Mouse (Mus musculus) spleen, adult 18-20 months (tissue): ENCODE measurements around the gene Gm44965.

Experiments used
- DNase-seq, 2 experiments: peaks; one replicate each; pipeline ENCODE4 v3.0.0; 2022; ENCODE audit warnings: mixed read lengths in 2 of 2

Gm44965 gene

DNA sequence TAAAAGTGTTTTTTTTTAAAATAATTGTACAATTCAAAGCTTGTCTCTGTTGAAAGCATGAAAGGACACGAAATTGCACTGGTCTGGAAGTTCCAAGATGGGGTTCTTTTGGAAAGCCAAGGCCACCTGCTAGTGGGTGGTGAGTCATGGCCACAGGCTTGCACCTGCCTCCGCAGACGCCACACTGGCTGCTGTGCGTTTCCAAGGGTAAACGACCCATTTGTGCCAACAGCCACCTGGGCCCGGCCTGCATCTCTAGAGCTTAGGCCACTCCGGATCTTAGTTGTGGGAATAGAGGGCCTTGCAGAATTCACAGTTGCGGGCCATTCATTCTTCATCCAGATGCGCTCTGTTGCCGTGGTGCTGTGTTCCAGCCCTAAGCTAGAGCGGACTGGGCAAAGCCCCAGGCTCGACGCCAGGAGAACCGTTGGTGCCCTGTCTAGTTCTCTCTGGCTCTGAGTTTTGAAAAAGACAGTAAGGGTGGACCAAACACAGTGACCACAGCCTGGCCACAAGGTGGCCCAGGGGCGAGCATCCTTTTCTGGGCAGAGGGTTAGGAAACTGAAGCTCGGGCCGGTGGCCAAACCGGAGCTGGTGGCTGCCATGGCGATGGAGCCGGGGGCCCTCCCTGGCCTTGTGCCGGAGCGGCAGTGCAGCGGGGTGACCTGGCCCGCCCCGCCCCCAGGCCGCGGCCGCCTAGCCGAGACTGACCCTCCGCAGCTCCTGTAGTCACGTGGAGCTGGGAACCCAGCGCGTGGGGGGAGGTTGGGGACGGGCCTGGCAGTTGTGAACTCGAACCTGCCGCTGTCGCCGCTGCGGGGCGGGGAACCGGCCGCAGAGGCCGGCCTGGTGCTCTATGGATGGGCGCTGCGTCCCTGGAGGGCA is at the start of gene Gm44965, which contains the start of gene Repin1:
Gene Gm44965 (plus strand): TSS at position 784 of the 885 bp plus-strand sequence.
Gene Repin1 (plus strand): TSS at position 726 of the 885 bp plus-strand sequence.
- peak; percentile 67 to 73 for DNase-seq

DNA sequence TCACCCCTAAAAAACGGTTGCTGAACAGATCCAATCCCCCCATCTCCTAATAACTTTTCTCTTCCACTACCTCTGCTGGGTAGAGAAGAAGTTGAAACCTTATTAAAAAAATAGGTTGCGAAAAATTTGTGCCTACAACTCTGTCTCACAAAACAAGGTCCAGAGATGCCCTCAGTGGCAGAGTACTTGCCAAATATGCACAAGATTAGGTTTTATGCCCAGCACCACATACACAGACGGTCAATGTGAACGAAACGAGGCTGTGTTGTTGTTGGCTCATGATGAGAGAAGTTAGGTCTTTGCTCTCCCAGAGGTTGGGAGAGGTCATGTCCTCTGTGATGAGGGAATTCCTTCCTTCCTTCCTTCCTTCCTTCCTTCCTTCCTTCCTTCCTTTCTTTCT is 48.5 kb upstream of the Gm44965 start:
- DNase-seq: no peak

DNA sequence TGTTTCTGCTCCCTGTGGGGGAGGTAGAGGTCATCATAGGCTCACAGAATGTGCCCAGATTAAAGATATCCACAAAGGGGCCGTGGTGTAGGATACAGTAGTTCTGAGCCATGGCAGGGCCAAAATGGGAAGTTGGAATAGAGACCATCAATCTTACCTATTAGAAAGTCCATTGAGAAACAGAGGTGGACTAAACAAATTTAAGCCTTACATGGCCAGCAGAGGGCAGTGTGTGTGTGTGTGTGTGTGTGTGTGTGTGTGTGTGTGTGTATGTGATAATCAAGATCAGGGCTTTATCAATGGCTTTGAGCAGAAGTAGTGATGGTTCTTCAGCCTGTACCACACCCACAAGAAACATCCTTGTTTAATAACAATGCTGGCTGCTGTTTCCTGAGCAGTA is 47.5 kb upstream of the Gm44965 start:
- peak in 1 of 2 experiments; percentile 40 for DNase-seq

DNA sequence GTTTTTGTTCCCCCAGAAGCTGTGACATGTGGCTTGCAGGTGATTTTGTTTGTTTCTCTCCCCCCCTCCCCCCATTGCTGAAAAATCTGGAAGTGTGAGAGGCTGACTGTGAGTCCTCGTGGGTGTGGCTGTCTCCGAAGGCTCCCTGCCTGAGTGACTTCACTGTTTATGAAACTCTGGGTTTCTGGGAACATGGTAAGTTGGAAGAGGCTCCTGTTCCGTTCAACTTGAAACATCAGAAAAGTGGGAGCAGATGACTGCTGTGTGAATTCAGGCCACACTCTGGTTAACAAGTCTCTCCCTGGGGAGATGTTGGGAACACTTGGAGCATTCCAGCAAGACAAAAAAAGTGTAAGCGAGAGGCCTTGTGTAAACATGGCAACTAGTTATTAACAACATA is 46.9 kb upstream of the Gm44965 start:
- no peak for DNase-seq

GRCm38 (mm10) chr6:48548314-48548713 is 45.4 kb upstream of the Gm44965 start:
- DNase-seq: no peak

- no peak for DNase-seq
Observed at GRCm38 (mm10) chr6:48552918-48553317, 40.8 kb upstream of the Gm44965 start.

GRCm38 (mm10) chr6:48553819-48554218 is 39.9 kb upstream of the Gm44965 start:
- DNase-seq: no peak

- DNase-seq: peak; percentile 85 to 88
Observed at GRCm38 (mm10) chr6:48554280-48555103, 39.2 kb upstream of the Gm44965 start, which contains the start of gene Lrrc61. Lrrc61 (plus strand) TSS chr6:48554796.

- no peak for DNase-seq
Observed at GRCm38 (mm10) chr6:48555104-48555890, 38.4 kb upstream of the Gm44965 start.

DNA sequence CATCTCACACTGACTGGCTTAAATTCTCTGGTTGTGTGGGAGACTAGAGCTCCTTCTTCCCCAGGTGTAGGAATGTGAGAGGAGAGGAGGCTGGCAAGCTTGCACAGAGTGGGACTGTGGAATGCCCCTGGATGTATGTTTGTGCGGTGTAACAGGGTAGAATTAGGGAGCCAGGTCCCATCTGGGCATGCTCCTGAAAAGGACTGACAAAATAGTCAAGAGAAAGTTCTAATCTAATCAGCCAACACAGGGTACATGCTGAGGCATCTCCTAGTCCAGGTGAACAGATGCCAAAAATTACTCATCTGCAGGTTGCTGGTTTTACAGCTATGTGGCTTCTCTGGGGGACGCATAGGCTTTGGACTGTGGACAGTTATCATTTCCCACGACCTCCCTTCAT is 37.8 kb upstream of the Gm44965 start:
- DNase-seq: no peak

DNA sequence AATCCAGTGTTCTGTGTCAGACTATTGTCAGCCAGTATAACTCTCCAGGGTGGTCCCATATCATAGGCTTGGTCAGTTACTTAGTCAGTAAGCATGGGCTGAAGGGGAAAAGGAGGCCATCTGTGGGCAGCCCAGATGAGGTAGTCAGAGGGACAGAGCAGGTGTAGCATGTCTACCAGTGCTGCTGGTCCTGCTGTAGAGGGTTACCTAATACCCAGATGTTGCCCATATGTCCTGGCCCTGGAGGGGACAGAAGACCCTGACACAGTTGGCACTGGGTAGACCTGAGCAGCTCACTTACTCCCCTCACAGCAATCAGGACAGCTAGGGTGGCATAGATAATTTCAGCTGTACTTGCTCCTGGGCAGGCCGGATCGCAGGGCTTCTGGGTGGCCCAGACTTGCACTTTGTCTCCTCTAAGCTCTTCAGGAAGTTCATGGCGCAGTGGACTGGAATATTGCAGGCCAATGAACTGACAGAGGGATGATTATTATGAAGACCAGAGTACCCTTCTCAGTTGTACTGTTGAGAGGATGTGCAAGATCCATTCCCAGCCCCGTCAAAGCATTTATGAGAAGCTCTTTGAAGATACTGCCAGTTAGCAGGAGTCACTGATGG is 27.9 kb upstream of the Gm44965 start:
- DNase-seq: no peak

DNA sequence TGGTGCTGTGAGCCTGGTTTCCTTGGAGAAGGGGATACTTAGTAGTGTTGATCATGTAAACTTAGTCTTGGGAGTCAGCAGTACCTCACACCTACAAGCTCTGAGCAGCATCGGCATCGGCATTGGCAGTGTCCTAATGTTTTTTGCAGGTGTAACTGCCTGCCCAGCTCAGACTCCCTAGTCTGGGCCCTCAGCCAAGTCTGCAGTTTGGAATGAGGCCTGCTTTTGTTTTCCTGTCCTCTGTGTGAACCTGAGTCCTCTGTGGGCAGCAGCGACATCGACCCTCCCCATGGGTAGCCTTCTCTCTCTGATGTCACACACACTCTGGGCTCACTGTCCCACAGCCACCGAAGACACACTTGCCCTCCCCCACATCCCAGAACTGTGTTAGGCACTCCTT is 27.4 kb upstream of the Gm44965 start:
- no peak for DNase-seq

GRCm38 (mm10) chr6:48568036-48568984 is 25.4 kb upstream of the Gm44965 start:
- DNase-seq: no peak

GRCm38 (mm10) chr6:48569065-48569807 is 24.5 kb upstream of the Gm44965 start:
- no peak for DNase-seq

DNA sequence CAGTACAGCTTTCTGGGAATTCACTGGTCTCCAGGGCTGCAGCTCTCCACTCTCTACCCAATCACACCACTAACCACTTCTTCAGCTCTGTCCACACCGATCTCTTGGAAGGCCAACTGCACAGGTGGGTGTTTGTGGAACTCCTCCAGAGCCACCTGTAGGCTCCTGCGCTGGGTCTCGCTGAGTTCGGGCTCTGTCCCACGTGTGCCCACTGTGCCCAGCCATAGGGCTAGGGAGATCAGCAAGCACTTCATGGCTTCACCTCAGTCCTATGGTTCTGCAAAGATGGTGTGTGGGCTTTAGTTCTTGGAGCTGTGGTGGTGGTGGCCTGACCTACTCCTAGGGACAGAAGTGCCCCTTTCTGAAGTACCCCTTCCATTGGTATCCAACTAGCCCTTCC is 21.7 kb upstream of the Gm44965 start:
- no peak for DNase-seq

- no peak for DNase-seq
Observed at GRCm38 (mm10) chr6:48572572-48573061, 21.1 kb upstream of the Gm44965 start, which contains the start of gene Rarres2. Rarres2 (minus strand) TSS chr6:48572789.

DNA sequence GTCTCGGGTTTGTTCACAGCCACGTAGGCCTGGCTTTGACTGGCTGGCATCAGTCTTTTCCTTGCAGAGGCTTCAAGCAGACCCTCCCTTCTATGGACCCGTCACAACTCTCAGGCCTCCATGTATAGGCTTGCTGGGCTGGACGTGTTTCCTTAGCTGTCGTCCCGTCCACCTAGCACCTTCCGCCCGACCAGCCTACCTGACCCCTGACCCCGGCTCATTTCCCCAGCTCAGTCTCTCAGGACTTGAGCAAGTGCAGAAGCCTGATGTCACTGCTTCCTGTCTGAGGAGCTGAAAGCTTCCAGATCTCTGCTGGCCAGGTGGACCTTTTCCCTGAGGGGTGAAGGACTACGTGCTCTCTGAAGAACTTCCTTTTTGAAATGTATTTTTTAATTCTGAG is 20.5 kb upstream of the Gm44965 start:
- DNase-seq: no peak

GRCm38 (mm10) chr6:48573981-48574380 is 19.8 kb upstream of the Gm44965 start:
- DNase-seq: no peak

GRCm38 (mm10) chr6:48578736-48579135 is 15.0 kb upstream of the Gm44965 start:
- DNase-seq: no peak

DNA sequence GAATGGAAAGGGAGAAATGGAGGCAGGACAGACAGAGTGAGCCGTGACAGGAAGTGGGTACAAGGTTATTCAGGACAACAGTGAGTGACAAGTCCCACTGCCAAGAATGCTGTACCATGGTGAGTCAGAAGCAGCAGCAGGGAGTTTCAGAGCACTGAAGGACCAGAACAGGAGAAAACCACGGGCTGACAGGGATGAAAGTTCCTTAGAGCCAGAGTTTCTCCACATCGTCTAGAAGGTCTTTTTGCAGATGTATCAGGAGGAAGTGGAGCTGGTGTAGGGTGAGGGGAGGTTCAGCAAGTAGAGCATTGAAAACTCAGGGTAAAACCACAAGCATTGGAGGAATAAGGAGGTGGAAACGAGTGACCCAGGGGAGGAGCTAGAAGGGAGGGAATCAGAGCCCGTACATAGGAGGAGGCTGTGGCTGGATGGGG is 14.5 kb upstream of the Gm44965 start:
- no peak for DNase-seq
